Mouse (Mus musculus) frontal cortex, postnatal 36 days (tissue): ENCODE measurements around the gene Elmo2.

ENCODE experiments used
- DNase-seq, 2 experiments: peaks; one replicate each; pipeline ENCODE4 v3.0.0; 2022; ENCODE audit warnings: low spot score in 2 of 2

Gene Elmo2

GRCm38 (mm10) chr2:165326304-165327190, at the start of gene Elmo2:
Elmo2 (minus strand) TSS chr2:165326479.
- DNase-seq = peak; percentile 97 to 99

DNA sequence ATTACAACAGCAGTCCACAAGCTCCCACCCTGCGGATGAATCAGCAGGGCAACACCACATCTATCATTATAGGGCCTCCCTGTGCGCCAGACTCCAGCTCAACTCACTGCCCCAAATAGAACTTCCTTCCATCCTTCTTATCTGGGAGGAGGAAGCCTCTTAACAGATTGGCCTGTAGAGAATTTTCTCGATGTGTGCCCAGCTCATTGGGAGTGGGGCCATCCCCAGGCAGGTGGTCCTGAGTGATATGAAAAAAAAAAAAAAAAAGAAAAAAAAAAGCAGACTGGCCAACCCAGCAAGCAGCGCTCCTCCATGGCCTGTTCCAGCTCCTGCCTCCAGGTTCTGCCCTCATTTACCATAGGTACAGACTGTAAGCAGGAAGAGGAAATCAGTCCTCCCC, 49.7 kb upstream of the Elmo2 start:
- DNase-seq = no peak

DNA sequence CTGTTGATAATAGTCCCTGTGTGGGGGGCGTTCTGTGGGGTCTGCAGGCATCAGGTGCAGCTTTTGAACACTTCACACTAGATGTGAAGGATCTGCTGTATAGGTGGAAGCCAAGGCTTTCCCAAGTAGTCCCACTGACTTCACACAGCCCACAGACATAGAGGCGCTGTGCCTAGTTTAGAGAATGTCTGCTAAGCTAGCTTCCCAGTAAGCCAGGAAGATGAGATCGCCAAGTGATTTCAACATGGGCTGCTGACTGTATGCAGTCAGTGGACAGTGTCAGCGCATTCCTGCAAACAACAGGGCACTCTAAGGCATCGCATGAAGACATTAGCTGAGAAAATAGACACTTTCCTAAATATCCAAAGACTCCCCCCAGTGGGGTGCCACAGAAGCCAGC, 49.2 kb upstream of the Elmo2 start:
- DNase-seq = no peak

- peak; percentile 24 to 38 for DNase-seq
These were observed 44.8 kb upstream of the Elmo2 start for GRCm38 (mm10) chr2:165371066-165371465.

DNA sequence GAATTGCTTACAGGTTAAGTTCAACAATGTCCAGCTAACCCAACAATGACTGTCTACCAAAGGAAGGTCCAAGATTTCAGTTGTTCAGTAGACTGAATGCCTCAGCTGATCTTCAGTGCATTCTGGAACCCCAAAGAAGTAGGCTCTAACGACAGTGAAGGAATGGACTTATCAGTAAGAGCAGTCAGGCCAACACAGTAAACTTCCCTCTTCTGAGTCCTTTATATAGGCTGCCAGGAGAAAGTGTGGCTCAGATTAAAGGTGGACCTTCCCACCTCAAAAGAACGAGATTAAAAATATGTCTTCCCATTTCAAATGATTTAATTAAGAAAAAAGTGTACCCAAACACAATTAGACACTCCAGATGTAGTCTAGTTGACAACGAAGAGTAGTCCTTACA, 44.1 kb upstream of the Elmo2 start:
- DNase-seq = no peak

DNA sequence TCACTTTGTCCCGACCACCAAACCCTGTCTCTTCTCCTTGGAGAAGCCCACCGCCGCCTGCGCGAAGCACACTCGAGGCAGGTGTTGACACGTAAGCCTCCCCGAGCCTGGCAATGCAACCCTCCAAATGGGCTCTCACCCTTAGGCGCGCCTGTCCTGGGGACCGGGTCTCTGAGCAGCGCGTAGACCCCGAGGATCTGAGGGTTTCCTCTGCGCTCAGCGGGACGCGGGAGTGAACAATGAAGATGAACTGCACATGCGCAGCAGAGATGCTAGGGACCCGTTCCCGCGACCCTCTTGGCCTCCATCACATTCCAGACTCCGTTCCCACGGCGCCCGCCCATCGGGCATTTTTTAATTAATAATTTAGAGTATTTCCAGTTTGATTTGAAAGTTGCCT, 42.2 kb upstream of the Elmo2 start, which contains the start of gene Zfp663:
Zfp663 (minus strand) TSS at position 234 of the 400 bp plus-strand sequence.
- DNase-seq = no peak

DNA sequence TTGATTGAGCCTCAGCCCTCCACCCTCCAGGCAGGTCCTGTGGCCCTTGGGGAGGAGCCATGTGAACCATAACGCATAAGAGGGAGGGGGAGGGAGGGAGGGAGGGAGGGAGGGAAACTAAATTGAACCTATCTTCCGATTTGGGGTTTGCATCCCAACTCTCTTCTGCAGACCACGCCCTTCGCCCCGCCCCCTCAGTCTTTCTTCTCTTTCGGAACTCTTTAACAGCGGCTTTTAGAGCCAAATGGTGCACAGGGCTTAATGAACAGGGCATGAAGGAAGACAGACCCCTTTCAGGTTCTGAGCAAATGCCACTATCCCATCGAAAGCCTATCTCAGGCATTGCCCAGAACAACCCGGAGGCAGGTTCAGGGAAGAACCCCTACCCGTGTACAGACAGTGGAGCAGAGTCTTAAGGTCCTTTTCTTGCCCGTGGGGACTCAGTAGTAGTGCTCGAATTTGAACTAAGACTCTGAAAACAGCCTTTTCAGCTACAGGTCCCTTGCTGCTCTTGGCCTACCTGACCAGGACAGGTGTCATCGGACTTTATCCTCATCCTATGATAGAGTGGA, 41.7 kb upstream of the Elmo2 start:
- DNase-seq = no peak

DNA sequence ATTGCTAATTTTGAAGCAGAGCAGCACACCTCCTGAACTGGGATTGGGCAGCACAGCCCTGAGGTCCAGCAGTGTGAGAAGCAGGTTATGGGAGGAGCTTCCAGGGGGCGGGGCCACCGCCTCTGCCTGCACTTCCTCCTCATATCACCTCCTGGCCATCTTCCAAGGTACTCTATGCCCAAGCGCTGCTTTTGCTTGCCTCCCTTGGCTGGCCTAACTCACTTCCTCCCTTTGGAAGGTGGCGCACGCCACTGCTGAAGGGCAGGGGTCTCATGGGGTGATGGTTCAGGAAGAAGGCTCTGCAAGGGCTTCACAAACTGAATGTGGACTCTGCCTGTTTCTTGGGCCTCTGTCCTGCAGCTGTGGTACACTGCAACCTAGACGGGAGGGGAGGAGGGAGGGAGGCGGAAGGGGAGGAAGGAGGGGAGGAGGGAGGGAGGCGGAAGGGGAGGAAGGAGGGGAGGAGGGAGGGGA, 40.8 kb upstream of the Elmo2 start:
- DNase-seq = no peak

GRCm38 (mm10) chr2:165364334-165365091, 38.2 kb upstream of the Elmo2 start:
- DNase-seq = peak in 1 of 2 experiments; percentile 60

- DNase-seq = no peak
These were observed 37.0 kb upstream of the Elmo2 start for GRCm38 (mm10) chr2:165363282-165363681.

- DNase-seq = peak; percentile 28 to 61
These were observed 34.6 kb upstream of the Elmo2 start for GRCm38 (mm10) chr2:165360861-165361260.

DNA sequence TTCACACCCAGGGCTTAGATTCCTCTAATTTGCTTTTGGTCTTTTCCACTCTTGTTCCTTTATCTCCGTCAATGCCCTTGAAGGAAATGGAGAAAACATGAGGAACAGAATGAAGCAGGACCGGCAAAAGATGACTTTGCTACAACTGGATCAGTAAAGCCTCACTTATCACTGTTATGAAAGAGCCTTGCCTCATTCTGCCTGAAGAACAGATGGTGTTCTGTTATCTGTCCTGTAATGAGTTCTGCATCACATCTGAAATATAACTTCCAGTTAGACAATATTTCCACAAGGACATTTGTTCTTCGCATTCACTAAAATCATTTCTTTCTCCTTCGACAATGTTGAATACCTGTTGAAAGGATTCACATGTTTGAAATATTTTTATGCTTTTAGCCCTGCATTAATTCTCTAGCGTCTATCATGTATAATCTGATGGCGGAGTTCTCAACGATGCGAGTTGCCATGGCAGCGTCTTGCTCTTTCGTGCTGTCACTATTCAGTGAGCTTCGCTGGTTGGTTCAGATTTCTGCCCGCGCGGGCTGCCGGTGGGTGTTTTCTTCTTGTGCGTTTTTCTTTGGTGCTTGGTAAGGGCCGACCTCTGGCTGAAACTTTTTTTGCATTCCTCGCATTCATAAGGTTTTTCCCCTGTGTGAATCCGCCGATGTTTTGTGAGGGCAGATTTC, 25.7 kb upstream of the Elmo2 start:
- peak in 1 of 2 experiments; percentile 31 for DNase-seq

DNA sequence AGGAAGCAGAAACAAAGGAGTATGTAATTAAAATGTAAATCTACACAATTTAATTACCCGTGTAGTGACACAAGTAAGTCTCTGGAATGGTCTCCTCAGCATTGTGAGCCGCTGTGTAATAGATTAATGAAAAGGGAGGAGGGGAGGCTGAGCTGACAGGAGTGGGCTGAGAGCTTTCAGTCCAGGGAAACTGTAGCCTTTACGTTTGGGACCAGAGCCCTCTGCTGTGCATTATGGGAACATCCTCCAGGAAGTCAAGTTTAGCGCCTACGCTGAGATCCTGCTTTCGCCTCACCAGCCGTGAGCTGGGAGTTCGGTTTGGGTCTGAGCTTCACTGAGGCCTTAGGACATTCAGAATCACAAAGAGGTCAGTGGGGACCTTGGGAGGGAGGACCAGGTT, 23.2 kb upstream of the Elmo2 start:
- peak in 1 of 2 experiments; percentile 57 for DNase-seq

GRCm38 (mm10) chr2:165346180-165346579, 19.9 kb upstream of the Elmo2 start:
- no peak for DNase-seq

- DNase-seq = no peak
These were observed 10.9 kb upstream of the Elmo2 start for GRCm38 (mm10) chr2:165337191-165337590.

- DNase-seq = no peak
These were observed 6.4 kb upstream of the Elmo2 start for GRCm38 (mm10) chr2:165332610-165333210.

DNA sequence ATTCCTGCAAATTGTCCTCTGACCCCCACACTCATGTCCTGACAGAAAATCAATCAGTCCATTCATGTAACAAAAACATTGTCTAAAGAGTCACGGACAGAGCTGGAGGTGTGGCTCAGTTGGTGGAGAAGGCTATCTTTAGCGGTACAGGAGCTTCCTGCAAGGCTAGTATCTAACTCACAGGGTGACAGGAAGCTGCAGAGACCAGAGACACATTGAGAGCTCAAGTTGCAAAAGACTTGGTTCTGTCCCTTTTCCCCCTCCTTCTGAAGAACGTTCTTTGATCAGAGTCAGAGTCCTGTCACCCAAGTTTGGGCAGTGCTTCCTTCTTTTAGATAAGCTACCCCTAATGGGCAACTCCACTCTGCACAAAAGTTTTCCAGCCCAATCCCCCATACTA, 3.4 kb upstream of the Elmo2 start:
- no peak for DNase-seq

GRCm38 (mm10) chr2:165328746-165329145, 2.5 kb upstream of the Elmo2 start:
- DNase-seq = no peak

- DNase-seq = no peak
These were observed 1.1 kb upstream of the Elmo2 start for GRCm38 (mm10) chr2:165327386-165327785.

- no peak for DNase-seq
These were observed 567 bp downstream of the Elmo2 start for GRCm38 (mm10) chr2:165325521-165326303.
